Mouse (Mus musculus): ENCODE data around the gene Pdpr.

DNA sequence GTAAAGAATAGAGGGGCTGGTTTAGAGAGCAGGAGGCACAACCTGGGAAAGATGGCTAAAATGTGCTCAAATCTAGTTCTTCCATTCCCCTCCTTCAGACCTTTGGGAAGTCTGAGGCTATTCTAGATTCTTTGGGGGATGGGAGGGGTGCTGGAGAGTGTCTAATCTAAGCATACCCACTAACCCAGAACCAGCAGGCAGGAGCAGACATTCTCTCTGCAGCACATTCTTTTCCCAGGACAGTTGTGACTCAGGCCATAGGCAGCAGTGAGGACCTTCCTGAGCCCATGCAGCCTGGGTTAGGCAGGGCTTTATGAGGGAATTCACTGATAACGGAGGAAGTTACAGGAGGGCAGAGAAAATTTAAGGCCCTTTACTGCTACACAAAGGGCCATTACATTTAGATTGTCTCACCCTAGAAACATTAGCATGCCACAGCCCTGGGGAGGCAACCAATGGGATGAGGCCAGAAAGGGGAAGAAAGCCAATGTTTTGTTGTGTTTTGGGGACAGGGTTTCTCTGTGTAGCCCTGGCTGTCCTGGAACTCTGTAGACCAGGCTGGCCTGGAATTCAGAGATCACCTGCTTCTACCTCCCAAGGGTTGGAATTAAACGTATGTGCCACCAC is 35.4 kb upstream of the Pdpr start:
- TF ChIP-seq CTCF (conservative IDR thresholded peaks at IDR 0.05; ENCODE audit: insufficient read depth, insufficient read length, low read depth, low read length) = no peak
- TF ChIP-seq POLR2A (IDR thresholded peaks at IDR 0.05; ENCODE audit: low read depth, low read length) = no peak

Measured in kidney, adult 2 months (tissue).